Mouse (Mus musculus): ENCODE data around the gene Gba.

The Gba gene

DNA sequence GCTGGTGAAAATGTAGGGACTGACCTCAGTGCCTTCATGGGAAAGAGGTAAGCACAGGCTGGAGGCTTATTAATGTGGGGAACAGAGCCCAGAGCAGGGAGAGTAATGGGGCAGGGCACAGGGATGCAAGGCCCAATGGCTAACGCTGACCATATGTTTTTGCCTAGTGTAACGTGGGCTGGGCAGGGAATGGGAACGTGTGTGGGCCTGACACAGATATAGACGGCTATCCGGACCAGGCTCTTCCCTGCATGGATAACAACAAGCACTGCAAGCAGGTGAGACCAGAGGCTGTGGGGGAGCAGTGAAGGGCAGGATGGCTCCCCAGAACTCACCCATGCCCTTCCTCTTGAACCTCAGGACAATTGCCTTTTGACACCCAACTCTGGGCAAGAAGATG, 18.4 kb downstream of the Gba start:
- TF ChIP-seq GATA4 (IDR thresholded peaks at IDR 0.05; ENCODE audit: insufficient replicate concordance, low read length), result no peak

DNA sequence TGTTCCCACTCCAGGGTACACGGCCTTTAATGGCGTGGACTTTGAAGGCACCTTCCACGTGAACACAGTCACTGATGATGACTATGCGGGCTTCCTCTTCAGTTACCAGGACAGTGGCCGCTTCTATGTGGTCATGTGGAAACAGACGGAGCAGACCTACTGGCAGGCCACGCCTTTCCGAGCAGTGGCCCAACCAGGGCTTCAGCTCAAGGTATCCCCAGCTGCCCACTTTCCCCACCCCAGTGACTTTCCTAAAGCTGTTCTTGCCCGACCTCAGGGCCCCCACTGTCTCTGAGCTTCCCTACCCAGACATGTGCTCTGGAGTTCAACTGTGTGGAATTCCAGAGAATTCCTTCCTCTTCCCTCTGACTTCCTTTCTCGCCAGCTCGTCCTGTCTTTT, 22.1 kb downstream of the Gba start:
- no peak for TF ChIP-seq GATA4 (IDR thresholded peaks at IDR 0.05; ENCODE audit: insufficient replicate concordance, low read length)

DNA sequence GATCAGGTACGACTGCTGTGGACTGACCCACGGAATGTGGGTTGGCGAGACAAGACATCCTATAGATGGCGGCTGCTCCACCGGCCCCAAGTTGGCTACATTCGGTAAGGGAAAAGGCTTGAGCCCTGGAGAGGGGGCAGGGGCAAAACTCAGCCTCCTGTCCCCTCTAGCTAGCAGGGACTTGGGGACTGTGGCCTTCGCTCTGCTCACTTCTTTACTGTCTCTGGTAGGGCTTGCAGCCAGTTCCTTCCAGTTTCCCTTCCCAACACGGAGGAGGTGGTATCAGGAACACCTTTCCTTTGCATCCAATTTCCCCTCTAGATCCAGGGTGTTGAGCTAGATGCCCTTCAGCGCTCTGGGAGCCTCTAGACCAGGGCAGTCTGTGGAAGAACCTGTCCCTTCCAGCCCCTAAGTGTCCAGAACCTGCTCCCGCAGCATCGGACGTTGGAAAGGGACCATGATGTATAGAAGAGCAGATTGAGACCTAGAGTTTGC, 22.6 kb downstream of the Gba start:
- TF ChIP-seq GATA4 (IDR thresholded peaks at IDR 0.05; ENCODE audit: insufficient replicate concordance, low read length), result no peak

DNA sequence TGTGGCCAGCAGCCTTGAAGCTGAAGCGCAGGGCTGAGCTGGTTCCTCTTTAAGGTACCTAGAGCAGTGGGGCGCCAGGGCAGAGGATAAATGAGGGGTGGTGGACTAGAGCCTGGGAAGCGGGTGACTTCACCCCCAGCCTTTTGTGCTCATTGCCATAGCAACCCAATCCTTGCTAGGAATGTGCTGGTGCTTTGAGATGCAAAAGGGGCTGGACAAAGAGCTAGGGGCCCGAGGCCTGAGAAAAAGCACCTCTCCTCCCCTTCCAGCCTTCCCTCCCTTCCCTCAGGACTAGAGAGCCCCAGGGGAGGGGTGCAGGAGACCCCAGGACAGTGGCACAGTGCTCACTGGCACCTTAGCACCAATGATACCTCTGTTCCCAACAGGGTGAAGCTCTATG, 23.2 kb downstream of the Gba start:
- no peak for TF ChIP-seq GATA4 (IDR thresholded peaks at IDR 0.05; ENCODE audit: insufficient replicate concordance, low read length)

DNA sequence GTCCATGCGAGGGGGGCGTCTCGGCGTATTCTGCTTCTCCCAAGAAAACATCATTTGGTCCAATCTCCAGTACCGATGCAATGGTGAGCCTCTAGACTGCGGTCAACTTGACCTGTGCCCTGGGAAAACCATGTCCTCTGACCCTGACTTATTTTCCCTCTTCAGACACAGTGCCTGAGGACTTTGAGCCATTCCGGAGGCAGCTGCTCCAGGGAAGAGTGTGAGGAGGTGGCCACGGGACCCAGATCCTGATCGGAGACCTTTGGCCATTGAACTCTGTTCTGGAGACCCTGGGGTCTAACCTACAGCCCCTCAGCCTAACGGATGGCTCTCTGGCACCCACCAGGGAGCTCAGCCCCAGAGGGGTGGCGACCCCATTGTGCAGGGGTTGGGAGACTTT, 23.6 kb downstream of the Gba start:
- TF ChIP-seq GATA4 (IDR thresholded peaks at IDR 0.05; ENCODE audit: insufficient replicate concordance, low read length), result no peak

DNA sequence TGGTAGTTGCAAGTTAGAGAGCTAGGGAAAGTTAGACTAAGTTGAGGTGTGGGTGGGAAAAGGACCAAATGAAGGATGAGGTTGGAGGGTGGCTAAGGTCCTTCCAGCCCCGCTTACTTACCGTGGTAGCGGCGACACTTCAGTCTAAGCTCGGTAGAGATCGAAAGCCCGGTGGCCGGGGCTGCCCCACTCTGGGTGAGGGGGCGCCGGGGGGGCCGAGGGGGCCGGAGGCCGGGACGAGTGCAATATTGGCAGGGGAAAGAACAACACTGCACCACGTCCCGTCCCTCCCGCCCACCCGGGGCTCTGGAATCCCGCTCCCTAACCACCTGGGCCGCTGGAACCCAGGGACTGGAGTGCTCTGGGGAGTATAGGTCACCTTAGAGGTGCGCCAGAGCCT, 24.2 kb downstream of the Gba start, which contains the start of gene Mtx1:
Gene Mtx1 (minus strand): TSS at position 189 of the 400 bp plus-strand sequence.
- TF ChIP-seq GATA4 (IDR thresholded peaks at IDR 0.05; ENCODE audit: insufficient replicate concordance, low read length), result no peak

DNA sequence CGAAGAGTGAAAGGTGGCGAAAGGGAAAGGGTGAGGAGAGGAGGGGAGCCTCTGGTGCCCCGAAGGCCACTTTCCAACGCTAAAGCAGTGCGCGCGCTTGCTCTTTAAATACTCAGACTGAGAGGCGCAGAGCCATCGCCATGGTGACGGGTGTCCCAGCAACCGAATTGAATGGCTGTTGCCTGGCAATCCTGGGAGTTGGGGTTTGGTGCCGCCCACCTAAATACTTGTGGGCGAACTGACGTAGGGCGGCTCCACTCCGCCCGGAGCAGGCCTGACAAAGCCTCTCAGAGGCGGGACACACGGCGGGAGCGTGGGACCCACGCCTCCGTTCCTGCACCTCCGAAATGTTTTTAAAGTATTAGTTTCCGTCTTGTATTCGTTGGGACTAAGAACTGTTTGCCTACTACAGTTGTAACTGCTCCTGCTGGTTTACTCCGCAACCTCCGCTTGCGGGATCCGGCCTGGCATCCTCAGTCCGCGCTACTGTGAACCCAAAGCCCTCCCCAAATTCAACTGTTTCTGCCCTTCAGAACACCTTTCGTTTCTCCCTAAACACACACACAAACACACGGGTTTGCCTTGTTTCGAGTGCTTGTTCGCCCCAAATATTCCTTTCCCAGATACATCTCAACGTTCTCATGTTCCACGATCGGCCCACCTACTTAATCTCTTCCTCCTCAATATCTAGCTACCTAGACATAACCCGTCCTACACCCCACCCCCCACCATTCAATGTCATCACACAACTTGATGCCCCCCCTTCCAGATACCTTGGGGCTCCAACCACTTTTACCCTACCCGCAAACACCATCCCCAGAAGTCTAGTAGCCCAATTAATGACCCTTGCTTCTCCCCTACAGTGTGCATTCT, 24.8 kb downstream of the Gba start:
- no peak for TF ChIP-seq GATA4 (IDR thresholded peaks at IDR 0.05; ENCODE audit: insufficient replicate concordance, low read length)

DNA sequence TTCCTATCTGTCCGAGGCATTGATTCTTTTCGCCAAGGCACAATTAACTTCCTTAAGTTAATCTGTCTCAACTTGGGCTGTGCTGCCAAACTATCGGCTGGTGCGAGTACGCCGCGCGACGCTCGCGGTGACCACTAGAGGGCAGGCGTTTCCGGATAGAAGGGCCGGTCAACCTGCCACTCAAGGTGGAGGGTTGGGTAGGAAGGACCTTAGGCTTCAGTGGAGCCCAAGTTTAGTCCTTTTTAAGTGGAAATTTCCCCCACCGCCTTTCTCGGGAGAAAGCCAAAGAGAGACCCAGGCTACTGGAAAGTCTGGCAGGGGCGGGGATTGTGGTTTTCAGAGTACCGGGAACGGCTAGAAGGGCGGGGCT, 25.4 kb downstream of the Gba start:
- TF ChIP-seq GATA4 (IDR thresholded peaks at IDR 0.05; ENCODE audit: insufficient replicate concordance, low read length), result no peak

DNA sequence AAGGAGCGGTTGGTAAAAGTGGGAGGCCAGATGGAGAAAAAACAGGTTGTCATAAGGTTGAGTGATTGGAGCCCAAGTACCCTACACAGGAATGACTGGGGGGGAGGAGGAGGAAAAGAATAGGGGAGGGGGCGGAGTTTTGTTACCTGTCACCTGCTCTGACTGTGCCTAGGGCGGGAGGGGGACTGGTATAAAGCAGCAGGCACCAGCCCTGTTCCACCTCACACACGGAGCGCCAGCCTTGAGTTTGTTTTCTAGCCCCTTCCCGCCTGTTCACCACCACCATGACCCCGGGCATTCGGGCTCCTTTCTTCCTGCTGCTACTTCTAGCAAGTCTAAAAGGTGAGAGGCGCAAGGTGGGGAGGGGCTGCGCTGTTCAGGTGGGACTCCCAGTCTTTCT, 26.1 kb downstream of the Gba start, which contains the start of gene Muc1:
Gene Muc1 (plus strand): TSS at position 222 of the 400 bp plus-strand sequence.
- no peak for TF ChIP-seq GATA4 (IDR thresholded peaks at IDR 0.05; ENCODE audit: insufficient replicate concordance, low read length)

DNA sequence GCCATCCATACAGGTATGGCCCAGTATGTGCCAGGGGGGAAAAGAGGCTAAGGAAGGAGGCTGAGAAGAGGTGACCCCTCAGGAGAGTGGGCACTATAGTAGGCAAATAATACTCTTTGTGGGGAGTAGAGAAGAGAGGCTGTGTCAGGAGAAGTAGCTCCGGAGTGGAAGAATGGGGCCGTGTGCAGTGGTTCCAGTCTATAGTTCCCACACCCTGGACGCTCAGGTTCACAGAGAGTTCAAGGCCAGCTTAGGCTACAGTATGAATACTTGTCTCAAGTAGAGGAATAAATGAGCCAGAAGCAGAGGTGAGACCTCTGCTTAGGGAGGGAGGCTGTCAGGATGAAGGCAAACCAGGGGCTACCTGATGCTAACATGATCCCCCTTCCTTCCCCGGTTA, 26.5 kb downstream of the Gba start:
- no peak for TF ChIP-seq GATA4 (IDR thresholded peaks at IDR 0.05; ENCODE audit: insufficient replicate concordance, low read length)

DNA sequence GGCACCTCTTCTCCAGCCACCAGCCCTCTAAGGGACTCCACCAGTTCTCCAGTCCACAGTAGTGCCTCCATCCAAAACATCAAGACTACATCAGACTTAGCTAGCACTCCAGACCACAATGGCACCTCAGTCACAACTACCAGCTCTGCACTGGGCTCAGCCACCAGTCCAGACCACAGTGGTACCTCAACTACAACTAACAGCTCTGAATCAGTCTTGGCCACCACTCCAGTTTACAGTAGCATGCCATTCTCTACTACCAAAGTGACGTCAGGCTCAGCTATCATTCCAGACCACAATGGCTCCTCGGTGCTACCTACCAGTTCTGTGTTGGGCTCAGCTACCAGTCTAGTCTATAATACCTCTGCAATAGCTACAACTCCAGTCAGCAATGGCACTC, 27.8 kb downstream of the Gba start:
- TF ChIP-seq GATA4 (IDR thresholded peaks at IDR 0.05; ENCODE audit: insufficient replicate concordance, low read length), result no peak

DNA sequence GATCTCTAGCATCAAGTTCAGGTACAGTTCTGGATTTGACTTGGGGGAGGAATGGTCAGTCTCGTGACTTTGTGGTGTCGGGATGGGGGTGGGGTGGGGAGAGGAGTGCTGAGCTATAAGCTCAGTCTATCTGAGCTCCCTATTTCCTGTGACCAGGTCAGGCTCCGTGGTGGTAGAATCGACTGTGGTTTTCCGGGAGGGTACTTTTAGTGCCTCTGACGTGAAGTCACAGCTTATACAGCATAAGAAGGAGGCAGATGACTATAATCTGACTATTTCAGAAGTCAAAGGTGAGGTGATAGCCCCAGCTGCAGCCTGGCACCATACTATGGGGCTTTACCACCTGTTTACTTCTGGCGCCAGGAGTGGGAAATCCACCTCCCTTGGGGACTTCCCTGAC, 28.6 kb downstream of the Gba start:
- TF ChIP-seq GATA4 (IDR thresholded peaks at IDR 0.05; ENCODE audit: insufficient replicate concordance, low read length), result no peak

DNA sequence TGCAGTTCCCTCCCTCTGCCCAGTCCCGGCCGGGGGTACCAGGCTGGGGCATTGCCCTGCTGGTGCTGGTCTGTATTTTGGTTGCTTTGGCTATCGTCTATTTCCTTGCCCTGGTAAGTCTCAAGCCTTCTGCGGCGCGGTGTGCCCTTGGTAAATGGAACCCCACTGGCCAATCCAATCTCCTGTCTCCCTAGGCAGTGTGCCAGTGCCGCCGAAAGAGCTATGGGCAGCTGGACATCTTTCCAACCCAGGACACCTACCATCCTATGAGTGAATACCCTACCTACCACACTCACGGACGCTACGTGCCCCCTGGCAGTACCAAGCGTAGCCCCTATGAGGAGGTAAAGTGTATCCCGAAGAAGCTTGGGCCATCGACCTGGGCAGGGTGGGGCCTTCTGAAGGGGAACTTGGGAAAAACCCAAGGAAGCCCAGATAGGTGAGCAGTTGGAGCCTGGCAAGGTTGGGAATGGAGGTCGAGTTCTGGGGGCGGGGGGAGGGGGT, 29.1 kb downstream of the Gba start:
- TF ChIP-seq GATA4 (IDR thresholded peaks at IDR 0.05; ENCODE audit: insufficient replicate concordance, low read length), result no peak

DNA sequence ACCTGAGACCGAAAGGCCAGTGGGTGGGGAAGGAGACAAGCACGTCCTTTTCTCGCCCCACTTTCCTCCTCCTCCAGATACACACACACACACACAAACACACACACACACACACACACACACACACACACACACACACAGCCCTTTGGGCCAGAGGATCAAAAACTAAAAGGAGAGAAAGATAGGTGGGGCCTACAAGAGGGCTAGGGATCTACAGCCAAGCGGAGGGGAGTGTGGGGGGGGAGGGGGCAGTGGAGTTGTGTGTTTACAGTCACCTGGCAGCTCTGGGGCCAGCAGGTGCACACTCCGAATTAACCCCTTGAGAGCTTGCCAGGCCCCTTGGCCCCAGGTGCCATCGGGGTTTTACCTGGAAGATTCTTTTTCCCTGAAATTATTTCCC, 29.9 kb downstream of the Gba start:
- TF ChIP-seq GATA4 (IDR thresholded peaks at IDR 0.05; ENCODE audit: insufficient replicate concordance, low read length), result no peak

DNA sequence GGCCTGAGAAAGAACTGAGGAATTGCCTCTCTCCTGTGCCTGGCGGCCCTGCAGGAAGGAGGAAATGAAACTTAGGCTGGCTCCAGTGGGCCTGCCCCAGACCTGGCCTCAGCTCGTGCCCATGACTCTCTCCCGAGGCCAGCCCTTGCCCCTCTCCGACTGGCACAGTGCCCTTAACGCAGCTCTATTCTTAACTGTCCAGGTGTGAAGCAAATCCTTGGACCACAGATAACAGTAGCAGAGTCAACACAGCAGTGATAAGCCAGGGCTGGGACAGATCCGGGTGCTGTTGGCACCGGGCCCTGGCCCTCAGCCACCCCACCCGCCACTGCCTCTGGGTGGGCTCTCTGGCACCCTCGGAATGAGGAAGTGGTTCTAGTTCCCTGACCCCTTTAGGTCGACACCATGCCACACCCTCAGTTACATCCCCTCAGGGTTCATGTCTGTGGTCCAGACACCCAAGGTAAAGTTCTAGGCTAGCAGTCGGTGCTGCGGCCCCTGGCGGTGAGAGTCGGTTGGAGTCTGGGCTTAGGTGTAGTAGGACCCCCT, 30.9 kb downstream of the Gba start:
- TF ChIP-seq GATA4 (IDR thresholded peaks at IDR 0.05; ENCODE audit: insufficient replicate concordance, low read length), result no peak

DNA sequence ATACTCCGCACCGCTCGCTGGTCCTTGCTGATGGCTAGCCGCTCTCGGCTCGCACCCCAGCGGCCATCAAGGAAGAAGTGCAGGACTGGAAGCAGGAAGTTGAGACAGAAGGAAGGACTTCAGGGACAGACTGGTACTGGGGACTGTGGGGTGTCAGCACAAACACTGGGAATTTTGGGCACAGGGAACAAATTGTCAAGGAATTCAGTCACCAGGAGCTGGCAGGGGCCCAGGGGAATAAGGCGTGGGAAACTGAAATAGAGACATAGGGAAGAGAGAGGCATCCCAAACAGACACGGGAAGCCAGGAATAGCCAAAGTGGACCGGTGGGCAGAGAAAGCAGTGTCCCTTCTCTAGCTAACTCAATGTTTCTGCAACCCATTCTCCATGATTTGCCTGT, 33.8 kb downstream of the Gba start:
- no peak for TF ChIP-seq GATA4 (IDR thresholded peaks at IDR 0.05; ENCODE audit: insufficient replicate concordance, low read length)
